Mouse (Mus musculus): ENCODE data around the gene Dupd1.
A peak's percentile ranks its signal among the peaks of the same experiment; 100 is the strongest.

The Dupd1 gene

DNA sequence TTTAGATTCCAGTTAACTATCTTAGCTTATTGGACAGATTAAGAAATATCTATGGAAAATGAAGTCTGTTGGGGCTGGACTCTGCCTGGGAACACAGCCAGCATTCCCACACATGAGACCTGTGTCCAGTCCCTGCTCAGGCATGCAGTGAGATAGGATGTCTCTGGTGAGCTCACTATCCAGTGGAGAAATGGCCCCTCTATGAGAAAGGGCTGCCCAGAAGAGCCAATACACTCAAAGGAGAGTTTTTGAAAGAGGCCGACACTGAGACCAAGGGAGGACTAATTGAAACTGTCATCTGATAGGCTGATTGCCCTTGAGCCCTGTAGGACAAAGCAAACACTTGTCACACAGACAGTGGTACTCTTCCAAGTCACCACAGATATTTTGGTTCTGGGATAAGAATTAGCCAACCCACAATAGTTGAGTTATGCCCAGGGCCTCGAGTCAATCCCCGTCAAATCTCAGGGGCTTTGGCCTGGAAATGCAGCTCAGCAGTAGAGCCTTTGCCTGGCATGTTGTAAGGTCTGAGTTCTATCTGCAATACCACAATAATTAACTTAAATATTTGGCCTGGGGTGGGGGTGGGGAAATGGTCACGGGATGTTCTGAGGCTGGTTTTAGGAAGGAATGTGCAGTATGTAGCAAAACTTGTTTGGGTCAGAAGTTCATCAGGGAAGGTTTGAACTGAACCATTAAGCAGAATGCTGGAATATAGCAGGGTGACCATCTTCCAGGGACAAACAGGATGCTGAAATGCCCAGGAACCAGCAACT lies 6.2 kb upstream of the Dupd1 start:
- no peak for DNase-seq

DNA sequence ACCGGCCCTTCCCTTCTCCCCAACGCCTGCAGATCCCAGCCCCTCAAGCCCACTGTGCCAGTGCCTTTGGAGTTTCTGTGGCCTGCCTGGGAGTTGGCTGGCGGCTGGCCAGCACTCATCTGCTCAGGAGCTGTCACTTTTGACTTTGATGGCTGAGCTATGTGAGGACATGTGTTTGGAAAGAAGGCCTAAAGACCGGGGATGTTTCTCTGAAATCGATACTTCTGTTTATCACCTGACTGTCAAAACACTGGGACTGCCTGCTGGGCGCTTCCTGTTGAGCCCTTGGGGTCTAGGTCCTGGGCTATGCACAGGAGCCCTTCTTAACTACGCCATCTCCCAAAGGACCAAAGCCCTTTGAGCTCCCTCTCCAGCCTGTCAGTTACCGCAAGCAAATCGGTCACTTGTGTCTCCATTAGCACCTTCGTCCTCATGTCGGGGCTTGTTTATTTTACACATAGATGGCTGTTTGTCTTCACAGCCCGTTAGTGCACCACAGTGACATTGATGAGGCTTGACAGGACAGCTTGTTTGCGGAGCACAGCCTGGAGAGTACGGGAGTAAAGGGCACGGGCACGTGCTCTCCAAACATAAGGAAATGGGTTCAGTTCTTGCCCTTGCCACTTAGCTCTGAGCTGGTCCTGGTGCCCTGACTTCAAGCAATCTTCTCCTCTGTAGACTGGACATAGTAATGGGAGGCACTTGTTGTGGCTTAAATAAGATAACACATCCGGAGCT lies 5.4 kb upstream of the Dupd1 start:
- DNase-seq: no peak

DNA sequence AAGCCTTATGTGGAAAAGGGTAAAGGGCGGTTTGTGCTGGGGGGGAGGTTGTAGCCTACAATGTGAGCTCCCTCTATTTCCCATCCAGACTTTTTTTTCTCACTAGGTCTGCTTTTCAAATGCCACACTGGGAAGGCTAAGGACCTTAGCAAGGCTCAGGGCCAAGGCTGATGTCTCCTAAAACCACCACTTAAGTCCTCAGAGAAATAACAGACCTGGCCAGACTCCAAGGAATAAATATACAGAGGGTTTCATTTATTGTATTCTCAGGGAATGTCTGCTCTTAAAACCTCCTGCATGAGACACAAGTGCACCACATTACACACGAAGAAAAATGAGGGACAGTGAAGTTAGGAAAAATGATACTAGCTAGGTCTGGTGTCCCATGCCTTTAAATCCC lies 3.1 kb downstream of the Dupd1 start:
- no peak for DNase-seq

DNA sequence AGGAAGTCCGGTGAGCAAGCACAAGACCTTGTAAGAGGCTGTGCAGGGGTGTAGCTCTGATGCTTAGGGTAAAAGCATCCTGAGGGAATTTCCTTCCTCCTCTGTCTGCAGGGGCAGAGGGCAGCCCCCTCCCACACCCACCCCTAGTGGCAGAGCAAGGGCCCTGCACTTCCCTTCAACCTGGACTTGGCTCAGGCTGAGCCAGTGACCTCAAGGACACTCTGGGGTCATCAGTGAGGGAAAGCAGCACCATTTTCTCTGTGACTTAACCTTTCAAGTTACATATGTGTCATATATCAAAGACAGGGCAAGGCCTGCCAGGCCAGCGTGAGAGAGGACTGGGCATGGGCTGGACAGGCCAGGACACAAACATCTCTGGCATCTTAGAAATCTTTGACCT lies 4.8 kb downstream of the Dupd1 start:
- no peak for DNase-seq

DNA sequence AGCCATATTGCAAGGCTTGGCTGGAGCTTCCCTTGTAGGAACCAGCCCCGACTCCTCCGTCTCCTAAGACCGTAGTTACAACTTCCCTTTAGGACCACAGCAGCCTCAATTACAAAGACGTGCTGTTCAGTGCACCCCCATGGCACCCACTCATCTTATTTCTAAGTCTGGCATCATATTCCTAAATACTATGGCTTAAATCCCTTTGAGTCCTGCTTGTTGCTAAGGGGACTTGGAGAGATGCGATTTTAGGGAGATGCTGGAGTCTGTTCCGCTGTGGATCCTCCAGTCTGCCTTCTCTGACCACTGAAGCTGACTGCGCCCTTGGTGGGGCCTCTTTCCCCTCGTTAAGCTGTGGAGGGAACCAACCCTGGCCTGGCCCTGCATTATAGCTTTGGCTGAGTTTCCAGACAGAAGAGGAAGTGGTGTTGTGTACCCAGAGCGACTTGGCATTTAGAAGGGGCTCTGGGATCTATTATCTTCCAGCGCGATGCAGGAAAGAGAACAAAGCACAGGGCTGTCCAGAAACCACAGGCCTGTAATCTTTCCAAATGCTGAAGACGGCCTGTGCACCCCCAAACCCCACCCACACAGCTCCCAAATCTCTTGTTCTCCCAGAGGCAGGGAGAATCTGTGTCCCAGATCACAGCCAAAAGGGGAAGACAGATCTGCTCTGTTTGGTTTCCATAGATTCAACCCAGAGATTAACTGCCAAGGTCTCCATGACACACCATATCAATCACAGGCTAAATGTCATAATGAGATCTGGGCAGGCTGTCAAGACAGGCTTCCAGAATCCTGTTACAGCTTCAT lies 7.4 kb downstream of the Dupd1 start:
- no peak for DNase-seq

DNA sequence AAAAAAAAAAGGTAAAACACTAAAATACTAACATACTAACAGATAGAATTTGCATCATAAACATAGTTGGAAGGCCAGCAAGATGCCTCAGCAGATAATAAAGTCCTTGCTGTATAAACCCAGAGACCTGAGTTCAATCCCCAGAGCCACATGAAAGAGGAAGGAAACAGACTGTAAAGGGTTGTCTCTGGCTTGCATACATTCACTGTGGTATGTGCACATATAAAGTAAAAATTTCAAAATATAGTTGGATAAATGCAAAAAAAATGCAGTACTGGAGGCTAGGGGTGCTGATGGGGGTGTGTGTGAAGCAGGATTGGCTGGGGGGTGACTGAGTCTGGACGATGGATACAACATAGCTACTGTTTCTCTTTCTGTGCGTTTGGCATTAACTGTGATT lies 8.9 kb downstream of the Dupd1 start:
- no peak for DNase-seq

DNA sequence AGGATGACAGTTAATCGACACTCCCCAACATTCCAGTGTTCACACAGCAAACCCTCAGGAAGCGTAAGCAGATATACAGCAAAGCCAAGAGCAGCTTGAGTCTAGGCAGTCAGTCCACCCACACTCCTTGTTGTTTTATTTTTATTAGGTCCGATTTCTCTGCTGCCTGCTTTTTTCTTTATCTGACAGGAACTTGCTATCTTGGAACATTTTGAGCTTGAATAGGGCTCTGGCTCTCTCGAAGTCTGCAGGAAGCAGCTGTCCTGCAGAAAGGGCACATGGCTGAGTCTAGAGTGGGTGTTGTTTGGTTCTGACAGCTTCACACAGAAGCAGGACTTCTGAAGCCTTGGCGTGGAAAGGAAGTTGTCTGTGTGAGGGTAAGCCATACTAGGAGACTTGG lies 11.1 kb downstream of the Dupd1 start:
- no peak for DNase-seq

DNA sequence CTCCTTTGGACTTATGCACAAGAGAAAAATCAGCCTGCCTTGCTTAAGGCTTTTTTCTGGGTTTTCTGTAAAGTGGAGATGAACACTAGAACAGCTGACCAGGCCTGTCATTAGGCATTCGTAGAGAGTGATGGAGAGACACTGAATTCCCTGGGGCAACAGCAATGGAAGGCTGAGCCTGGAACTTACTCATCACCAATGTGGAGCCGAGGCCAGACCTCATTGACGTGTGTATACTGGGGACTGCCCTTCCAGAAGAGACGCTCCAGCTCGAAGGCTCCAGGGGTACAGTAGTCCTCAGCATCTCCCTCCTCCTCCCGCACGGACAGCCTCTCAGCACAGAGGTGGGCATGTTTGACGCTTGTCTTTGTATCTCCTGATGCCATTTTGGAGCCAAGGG lies 11.7 kb downstream of the Dupd1 start:
- no peak for DNase-seq

DNA sequence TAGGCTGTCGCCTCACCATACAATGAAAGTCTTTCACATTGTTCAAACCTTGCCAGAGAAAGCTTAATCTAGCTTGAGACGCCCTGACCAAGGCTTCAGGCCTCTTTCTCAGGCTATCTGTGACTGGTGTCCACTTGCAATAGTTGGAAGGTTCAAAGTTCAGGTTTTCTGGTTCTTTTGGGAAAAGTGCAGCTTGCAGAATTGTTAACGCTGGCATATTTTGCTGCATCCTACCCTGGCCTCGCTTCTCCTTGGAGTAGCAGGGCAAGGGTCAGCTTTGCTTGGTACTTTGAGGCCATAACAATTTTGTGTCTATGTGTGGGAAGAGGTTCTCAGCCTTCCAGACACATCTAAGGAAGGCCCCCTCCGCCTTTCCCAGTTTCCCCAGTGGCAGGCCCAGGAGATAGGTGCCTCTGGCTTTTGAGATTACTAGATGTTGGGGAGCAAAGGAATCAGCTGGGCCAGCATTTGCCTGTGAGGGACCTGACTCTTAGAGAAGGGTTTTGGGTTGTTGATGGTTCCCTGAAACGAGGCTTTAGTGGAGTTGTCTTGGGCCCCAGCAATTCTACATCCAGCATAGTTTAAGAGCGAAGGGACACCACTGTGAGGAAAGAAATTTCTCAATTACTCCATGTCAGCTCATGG lies 18.1 kb downstream of the Dupd1 start:
- no peak for DNase-seq

DNA sequence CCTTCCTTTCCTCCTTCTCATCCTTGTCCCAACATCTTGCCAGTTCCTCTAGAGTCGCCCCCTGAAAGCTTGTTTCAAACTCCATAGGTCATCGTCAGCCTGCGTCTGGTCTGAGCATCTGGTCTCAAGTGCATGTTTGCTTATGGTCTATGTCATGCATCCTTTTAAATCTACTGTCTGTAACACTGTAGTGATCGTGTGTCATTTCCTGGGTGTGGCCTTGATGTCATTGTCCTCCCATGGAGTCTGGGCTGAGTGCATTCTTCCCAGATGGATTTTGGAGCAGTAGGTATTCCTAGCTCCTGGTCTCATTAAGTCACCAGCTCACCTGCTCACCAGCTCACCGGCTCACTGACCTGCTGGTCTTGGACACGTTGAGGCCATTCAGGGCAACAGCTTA lies 19.4 kb downstream of the Dupd1 start:
- DNase-seq: no peak

DNA sequence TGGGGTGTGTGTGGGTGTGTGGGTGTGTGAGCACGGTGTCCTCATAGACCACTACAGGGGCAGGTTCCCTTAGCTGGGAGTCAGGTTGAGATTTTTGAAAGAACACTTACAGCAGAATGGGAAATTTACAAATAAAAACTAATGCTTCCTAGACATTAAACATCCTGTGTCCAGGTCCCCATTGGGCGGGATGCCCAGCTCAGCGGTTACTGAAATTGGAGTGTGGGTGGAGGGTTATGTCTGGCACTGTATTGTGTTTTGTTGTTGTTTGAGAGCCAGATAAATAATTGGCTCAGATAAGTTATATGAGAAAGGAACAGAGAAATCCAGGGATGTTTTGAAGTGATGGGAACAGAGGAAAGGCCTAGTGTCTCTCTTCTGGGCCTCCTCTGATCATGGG lies 23.3 kb downstream of the Dupd1 start:
- DNase-seq: no peak

DNA sequence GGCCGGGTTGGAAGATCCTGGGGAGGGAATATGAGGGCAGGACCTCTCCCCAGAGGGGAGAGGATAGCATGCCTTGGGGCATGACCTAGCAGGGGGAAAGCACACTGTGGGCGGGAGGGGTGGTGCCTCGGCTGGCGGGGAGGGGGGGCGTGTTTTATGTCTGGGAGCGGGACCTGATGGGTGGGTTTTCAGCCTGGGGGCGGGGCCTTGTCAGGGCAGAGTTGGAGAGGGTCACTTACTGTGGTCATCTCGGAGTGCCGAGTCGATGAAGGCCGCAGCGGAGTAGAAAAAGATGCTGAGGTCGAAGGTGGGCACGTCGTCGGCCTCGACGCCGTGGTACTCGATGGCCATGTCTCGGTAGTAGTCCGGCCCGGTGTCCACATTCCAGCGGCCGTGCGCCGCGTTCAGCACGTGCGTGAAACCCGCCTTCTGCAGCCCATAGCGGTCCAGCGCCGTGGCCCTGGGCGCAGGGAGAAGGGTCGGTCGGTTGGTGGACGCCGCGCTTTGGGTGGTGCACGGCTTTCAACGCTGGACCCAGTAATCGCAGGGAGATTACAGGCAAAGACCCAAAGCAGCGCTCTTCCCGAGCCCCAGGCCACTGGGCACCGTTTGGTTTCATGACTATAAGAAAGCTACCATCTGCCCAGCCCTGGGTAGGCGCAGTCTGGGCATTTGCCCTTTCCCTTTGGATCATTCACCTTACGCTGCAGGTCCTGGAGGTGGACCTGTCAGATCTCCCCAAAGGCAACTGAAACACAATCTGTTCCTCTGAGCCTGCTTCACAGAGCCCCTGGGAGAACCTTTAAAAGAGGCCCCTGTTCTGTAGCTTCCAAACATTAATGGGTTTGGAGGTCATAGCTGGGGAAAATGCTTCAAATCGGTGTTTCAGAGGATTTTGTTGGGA lies 27.7 kb downstream of the Dupd1 start:
- DNase-seq: no peak

DNA sequence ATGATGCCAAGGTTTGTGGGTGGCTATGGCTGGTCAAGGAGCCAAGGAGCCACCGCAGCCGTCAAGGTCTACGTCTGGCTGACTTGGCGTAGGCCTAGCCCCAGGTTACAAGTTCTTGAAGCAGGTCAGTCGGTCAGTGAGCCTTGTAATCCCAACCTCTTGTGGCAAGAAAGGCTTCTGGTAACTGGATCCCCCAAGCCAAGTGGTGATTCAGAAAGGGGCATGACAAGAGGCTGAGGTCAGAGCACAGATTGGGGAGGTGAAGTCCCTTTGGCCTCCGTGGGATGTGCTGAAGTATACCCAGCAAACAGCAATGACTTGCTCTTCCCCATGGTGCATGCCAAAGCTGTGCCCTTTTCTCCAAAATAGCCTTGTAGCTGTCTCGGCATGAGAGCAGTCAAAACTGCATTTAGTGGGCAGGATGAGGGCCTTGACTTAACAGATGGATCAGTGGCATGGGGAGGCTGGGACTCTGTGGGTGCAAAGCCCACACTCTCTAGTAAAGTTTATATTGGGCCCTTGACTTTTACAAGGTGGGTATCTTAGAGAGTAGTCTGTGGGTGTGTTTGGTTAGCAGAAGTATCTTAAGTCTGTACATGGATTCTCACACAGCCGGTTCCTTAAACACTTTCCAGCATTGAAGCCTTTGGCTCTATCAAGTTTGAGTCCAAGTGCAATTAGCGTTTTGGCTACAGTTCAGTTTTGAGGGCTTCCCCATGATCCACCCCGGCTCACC lies 28.8 kb downstream of the Dupd1 start:
- DNase-seq: no peak

DNA sequence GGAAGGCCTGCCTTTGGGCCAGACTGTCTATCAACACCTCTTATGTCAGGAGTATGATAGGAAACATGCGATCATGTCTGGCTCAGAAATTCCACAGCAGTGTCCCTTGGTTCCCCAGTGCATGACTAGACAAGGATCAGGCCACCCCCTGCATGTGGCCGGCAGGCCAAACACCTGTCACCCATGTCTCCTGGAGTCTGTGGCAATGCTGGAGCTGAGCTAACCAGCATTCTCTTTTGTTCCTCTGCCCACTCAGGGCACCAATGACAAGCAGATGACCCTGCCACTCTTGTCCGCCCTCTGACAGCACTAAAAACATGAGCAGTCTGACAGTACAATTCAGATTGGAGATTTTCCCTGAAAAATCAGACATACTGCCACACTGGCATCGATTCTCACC lies 30.5 kb downstream of the Dupd1 start:
- DNase-seq: no peak

DNA sequence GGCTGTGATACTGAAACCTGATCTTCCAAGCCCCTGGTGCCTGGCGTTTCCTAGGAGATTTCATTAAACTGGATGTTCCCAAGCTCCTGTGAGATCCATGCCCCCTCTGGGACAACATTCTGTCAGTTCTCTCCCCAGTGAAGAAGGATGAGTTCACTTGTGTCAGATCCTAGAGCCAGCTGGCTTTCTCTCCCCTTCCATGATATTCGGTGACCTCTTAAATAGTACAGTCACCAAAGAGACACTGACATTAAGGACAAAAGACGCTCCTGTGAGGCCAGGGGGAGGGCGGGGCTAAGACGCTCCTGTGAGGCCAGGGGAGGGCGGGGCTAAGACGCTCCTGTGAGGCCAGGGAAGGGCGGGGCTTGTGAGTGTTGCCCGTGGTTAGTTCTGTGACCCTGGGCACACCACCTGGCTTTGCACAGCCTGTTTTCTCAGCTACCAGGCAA lies 31.7 kb downstream of the Dupd1 start:
- peak; percentile 35 to 52 for DNase-seq

DNA sequence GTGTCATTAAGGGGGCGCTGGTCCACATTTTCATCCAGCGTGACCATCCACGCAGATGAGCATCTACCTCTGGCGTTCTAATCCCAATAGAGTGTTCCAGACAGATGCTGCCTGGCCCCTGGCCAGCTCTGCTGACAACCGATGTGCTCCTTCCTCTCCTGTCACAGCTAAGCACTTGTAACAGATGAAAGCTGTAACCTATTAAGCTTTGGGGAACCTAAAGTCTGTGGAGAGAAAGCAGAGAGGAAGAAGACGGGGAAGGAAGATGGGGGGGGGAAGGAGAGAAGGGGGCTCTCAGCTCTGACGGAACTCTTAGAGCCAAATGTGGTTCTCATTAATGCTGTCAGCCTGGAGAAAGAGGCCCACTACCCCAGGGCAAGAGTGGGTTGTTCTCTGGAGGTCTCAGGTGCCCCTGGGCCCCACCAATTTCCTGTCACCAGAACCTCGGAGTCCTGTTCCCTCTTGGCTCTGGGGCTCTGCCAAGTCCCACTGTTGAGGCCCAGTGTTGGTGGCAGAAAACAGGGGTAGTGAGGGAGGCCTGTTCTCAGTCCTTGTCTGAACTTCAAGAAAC lies 34.7 kb downstream of the Dupd1 start:
- DNase-seq: no peak

DNA sequence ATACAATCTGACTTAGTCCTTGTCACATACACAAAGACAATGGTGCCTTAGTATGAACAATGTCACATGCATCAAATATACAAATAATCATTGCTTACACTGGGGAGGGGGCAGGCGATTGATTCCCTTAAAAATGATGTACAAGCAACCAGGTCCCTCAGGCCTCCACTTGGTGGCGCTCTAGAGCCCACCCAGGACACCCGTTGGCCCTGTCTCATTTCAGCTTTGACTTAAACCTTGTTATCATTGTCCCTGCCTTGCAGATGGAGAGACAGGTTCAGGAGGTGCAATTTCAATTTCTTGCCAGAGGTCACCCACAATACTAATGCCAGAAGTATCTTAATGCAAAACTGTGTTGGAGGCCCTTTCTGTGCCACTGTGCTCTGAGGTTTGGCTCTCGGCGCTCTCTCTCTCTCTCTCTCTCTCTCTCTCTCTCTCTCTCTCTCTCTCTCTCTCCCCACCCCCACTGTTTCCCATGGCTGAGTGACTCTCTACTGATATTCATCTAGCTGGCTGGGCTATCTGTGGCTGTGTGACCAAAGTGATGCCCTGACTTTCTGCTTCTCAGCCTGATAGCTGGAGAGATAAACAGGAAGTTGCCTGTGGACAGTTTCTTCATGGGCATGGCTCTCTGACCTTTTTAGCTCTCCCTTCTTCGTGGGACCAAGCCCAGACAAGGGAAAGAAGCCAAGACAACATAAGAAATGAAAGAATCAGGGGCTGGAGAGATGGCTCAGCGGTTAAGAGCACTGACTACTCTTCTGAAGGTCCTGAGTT lies 35.7 kb downstream of the Dupd1 start:
- DNase-seq: peak in 1 of 2 experiments; percentile 48

DNA sequence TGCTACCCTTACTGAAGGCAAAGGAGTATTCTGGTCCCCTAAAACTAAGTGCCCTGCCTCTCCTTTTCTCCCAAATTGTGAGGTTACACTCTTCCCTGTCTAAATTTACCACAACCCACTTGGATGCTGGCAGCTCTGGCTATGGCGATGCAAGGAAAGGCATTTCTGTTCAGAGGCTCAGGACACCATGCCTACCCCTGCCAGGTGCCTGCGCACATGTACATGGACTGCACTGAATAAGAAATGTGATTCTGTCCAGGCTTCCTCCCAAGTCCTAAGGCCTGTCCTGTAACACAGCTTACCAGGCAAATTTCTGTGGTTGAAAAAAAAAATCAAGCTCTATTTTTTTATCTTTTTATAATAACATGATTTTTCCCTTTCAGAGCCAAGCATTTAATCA lies 38.2 kb downstream of the Dupd1 start:
- no peak for DNase-seq

DNA sequence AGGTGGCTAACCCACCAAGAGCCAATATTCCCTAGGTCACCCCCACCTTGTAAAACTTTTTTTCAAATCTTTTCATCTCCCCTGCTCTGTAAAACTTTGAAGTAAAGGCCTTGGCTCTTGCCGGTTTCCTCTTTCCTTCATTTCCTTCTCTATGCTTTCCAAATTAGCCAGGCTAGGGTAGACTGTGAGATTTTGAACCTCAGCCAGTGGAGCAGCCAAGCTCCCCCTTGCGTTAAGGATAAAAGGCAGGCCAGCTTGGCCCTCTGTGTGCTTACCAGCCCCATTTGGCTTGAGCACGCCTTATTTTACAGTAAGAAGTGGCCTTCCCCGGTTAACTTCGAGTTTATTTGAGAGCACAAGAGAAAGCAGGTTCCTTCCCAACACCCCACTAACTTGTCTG lies 39.9 kb downstream of the Dupd1 start:
- DNase-seq: no peak

DNA sequence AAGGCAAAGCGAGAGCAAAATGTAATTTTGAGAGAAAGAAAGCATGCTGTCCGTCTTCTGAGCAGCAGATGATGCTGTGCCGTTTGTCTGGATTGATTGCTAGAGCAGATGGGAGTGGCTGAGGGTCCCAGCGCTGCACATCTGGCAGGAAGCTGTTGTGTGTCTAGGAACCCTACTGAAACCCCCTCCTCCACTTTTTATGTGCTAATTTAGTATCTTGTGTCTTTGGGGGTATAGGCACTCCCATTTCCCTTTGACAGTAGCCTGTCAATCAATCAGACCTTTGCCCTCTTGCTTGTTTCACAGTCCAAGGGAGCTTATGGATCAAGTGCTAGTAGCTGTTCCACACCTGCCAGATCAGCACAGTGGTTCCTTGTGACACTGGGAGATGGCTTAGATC lies 41.3 kb downstream of the Dupd1 start:
- no peak for DNase-seq
